Mouse (Mus musculus) kidney, adult 2 months (tissue): ENCODE results near the gene Minos1.

Experiments
- CTCF ChIP-seq: fragments of 200-500 bp; conservative IDR thresholded peaks from 2 replicates; pipeline ENCODE4 v1.5.1; 2011; ENCODE audit warnings: low read depth, mild to moderate bottlenecking, control low read depth, low read length, moderate library complexity, mixed read lengths; ENCODE audit not compliant: insufficient read depth, insufficient read length
- POLR2A ChIP-seq: fragments of 200-500 bp; IDR thresholded peaks from one replicate; pipeline ENCODE4 v1.6.1; 2011; ENCODE audit warnings: low read depth, low read length, control low read depth

DNA sequence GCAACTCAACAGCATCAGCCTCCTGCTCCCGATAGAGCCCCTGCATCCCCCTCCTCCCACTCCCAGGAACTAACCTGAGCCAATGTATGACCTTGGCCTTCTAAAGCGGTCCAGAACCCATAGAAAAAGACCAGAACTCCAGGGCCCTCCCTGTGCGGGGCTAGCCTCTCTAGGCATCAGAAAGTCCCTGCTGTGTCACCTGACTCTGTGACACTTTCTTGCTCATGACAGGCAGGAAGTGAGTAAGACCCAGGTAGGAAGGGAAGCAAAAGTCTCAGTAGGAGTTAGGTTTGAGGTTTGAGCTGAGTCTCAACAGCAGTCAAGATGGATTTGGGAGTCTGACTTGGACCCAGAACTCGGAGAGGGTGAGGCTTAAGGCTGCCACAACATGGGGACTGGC is 43.9 kb downstream of the Minos1 start:
- TF ChIP-seq POLR2A: no peak
- no peak for TF ChIP-seq CTCF
